Mouse (Mus musculus) bone marrow, adult 2 months (tissue): Measurements from ENCODE around the gene Ypel3. TPM values are rescaled to one million over a fixed set of nuclear protein-coding genes. Genes with fewer than 3 reads are reported as not detected.
A peak's percentile ranks its signal among the peaks of the same experiment; 100 is the strongest.
"Not testable (repeated sequence)": the region's sequence is repeated elsewhere in the genome, so short reads cannot be mapped to it uniquely, and the experiment has no call there.

Source experiments
- H3K27ac ChIP-seq: fragments of 200-500 bp; 2 replicates; pipeline ENCODE4 v1.5.1; 2012; ENCODE audit warnings: low read depth, mild to moderate bottlenecking, control low read depth, inconsistent platforms, low read length; ENCODE audit not compliant: control insufficient read depth, poor library complexity, insufficient read depth
- H3K4me1 ChIP-seq: fragments of 200-500 bp; 2 replicates; pipeline ENCODE4 v1.6.1; 2011; ENCODE audit warnings: low read length; ENCODE audit not compliant: control insufficient read depth, insufficient read depth
- H3K4me3 ChIP-seq: fragments of 200-500 bp; replicated peaks from 2 replicates; pipeline ENCODE3; 2011; ENCODE audit warnings: mild to moderate bottlenecking, low read depth, low read length, control low read depth; ENCODE audit not compliant: control insufficient read depth
- CTCF ChIP-seq: fragments of 200-500 bp; IDR thresholded peaks from 2 replicates; pipeline ENCODE4 v1.5.1; 2011; ENCODE audit warnings: low read length, control low read depth; ENCODE audit not compliant: control insufficient read depth, insufficient read depth
- POLR2A ChIP-seq: fragments of 200-500 bp; IDR thresholded peaks from 2 replicates; pipeline ENCODE4 v1.6.1; 2011; ENCODE audit warnings: low read depth, mild to moderate bottlenecking, control low read depth, low read length, borderline replicate concordance; ENCODE audit not compliant: control insufficient read depth
- WGBS: fragments of 180-500 bp; shearing (Covaris S2); methylation state at CpG from one replicate; pipeline ENCODE4 v1.1.7; 2018; 5-methylcytosine and 5-hydroxymethylcytosine counted together
- polyA plus RNA-seq: library from polyadenylated mRNA; stranded (reverse); fragments of >200 nt; gene quantifications from 2 replicates; pipeline ENCODE4 v1.2.4, GENCODE M21; 2011; ENCODE audit warnings: low replicate concordance; ENCODE audit not compliant: missing spikeins, insufficient read depth, insufficient read length

The Ypel3 gene
- polyA plus RNA-seq, 1 experiment, result 411 TPM

- Histone ChIP-seq H3K27ac (no peak overlapping the region), H3K4me3 (no peak overlapping the region), H3K4me1 (peaks cover 10% of the 10 kb centered on the region)
- 50% methylated on average over 10 of the region's 10 CpGs for WGBS
- no peak for TF ChIP-seq POLR2A
- peak; percentile 57 for TF ChIP-seq CTCF
Observed at GRCm38 (mm10) chr7:126775185-126775977, 1.4 kb upstream of the Ypel3 start.

GRCm38 (mm10) chr7:126775978-126776234 lies 849 bp upstream of the Ypel3 start:
- H3K4me1 ChIP-seq, result peaks cover 10% of the 10 kb centered on the region
- H3K4me3 ChIP-seq, result no peak overlapping the region
- 75% methylated on average over 3 of the region's 3 CpGs for WGBS
- TF ChIP-seq POLR2A, result no peak
- no peak for TF ChIP-seq CTCF
- no peak overlapping the region for H3K27ac ChIP-seq

DNA sequence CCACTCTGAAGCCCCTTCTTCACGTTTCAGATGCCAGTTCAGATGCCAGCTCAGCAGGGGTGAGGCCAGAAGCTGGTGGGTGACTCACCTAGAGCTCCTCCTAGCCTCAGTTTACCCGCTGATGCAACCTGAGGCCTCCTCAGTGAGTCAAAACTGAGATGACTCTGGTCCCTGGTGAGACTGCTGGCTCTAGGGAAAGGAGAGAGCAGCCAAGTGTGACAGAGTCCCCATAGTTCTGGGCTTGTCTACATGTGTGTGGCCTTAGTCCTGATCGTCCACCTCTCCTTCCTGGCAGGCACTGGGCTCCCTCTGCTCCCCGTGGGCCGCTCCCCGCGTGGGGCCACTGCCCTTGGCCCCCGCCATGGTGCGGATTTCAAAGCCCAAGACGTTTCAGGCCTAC lies 721 bp downstream of the Ypel3 start:
- H3K4me3 ChIP-seq, result peak overlapping the region; percentile 83
- H3K27ac ChIP-seq, result peak overlapping the region; percentile 88
- peaks cover 10% of the 10 kb centered on the region for H3K4me1 ChIP-seq
- TF ChIP-seq POLR2A, result 0 out of 2 replicates have a peak, but pooled peaks have one; percentile 26
- no peak for TF ChIP-seq CTCF
- WGBS, result 41% methylated on average over 10 of the region's 10 CpGs

GRCm38 (mm10) chr7:126778147-126778546 lies 1.4 kb downstream of the Ypel3 start:
- Histone ChIP-seq H3K27ac (no peak overlapping the region; the same call in 1 of the 2 replicates), H3K4me1 (peaks cover 10% of the 10 kb centered on the region), H3K4me3 (no peak overlapping the region)
- 94% methylated on average over 3 of the region's 3 CpGs for WGBS
- no peak for TF ChIP-seq CTCF
- no peak for TF ChIP-seq POLR2A

- H3K4me1 ChIP-seq, H3K4me3 ChIP-seq, H3K27ac ChIP-seq: not testable (repeated sequence)
- 84% methylated on average over 7 of the region's 7 CpGs for WGBS
Observed at GRCm38 (mm10) chr7:126779101-126779500, 2.3 kb downstream of the Ypel3 start.

GRCm38 (mm10) chr7:126779983-126780970 lies 3.5 kb downstream of the Ypel3 start:
- WGBS, result 6% methylated on average over 21 of the region's 21 CpGs

DNA sequence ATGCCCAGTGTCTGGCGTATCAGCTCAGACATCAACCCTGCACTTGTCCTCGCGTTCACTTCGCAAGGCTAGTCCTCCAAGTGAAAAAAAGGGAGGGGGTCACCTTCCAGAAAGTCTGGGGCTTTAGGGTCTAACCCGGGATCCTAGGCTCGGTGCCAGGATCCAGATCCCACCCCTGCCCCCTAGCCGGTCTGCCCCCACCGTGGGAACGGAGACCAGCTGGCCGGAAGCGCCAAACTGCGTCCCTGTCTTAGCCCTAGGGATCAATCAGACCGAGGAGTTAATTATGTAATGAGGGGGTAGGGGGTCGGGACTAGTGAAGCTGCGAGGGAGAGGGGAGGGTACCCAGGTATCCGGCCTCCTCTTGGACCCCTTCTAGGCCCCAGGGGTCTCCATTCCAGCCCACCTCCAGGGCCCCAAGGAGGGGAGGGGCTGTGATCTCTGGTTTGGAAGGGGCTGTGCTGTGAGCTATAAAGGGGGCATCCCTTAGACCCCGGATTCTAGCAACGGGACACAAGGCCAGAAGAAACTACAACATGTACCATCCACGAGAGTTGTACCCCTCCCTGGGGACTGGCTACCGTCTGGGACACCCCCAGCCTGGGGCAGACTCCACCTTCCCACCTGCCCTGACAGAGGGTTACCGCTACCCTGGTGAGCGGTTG lies 4.3 kb downstream of the Ypel3 start, which contains the start of gene Tbx6:
Gene Tbx6 (plus strand): TSS at position 513 of the 665 bp plus-strand sequence.
- peaks cover 5% of the 10 kb centered on the region for H3K4me1 ChIP-seq
- H3K27ac ChIP-seq, result no peak within 1 kb of the TSS
- TF ChIP-seq POLR2A (no peak), CTCF (no peak)
- 31% methylated on average over 22 of the region's 22 CpGs for WGBS
- peak within 1 kb of the TSS; percentile 25 for H3K4me3 ChIP-seq

More at GRCm38 (mm10) chr7:126779983-126780970, 3.5 kb downstream of the Ypel3 start:
- Histone ChIP-seq H3K4me1 (peaks cover 7% of the 10 kb centered on the region), H3K4me3 (peak overlapping the region; percentile 25), H3K27ac (no peak overlapping the region)
- TF ChIP-seq CTCF (peak; percentile 91), POLR2A (peak; percentile 27; the same call in 1 of the 2 replicates)

- peaks cover 5% of the 10 kb centered on the region for H3K4me1 ChIP-seq
- 82% methylated on average over 11 of the region's 11 CpGs for WGBS
- TF ChIP-seq CTCF (no peak), POLR2A (no peak)
- H3K27ac ChIP-seq, result no peak overlapping the region
- H3K4me3 ChIP-seq, result no peak overlapping the region
Observed at GRCm38 (mm10) chr7:126781661-126782370, 5.1 kb downstream of the Ypel3 start.
